Mouse (Mus musculus): ENCODE results near the gene Tmem179. TPM values are rescaled to one million over a fixed set of nuclear protein-coding genes. Genes with fewer than 3 reads are reported as not detected.
A peak's percentile ranks its signal among the peaks of the same experiment; 100 is the strongest.

Tmem179 gene
- total RNA-seq (2021) = 10 to 100 TPM in 1 of 2 experiments, 1 to 10 TPM in 1; 2.7 to 10.5 TPM
- 6.1 and 8.8 TPM in 2 replicates for polyA plus RNA-seq (2012; rRNA removed)
- long read RNA-seq, transcript Tmem179-201 (4 exons, 2,380 nt) = major isoform, 21 of 22 reads
- long read RNA-seq, partial matches to known transcripts = 0 of 22 reads
- long read RNA-seq, other reads (novel, unspliced or antisense) = 1 of 22 reads

DNA sequence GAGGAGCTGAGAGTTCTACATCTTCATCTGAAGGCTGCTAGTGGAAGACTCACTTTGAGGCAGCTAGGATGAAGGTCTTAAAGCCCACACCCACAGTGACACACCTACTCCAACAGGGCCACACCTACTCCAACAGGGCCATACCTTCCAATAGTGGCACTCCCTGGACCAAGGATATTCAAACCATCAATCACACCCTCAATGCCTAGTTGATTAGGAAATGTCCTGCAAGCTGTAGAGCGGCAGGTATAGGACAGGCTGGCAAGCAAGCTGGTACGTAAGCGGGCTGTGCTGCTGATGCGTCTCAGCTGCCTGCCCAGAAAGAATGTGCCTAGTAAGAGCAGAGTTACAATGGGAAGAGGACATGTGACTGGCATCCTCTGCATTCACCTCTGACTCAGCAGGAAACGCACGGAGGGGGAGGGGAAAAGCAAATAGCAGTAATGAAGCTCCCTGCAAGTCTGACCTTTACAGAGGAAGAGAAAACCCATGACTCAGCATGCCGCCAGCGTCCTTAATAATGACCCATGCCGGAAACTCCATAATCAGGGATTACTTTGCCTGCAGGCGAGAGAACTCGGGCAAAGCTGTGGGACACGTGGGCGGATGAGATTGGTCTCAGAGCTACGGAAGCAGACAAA, at the start of gene Tmem179:
TSS of gene Tmem179 (minus strand) at position 51 of the 641 bp plus-strand sequence.
- peak; percentile 93 for DNase-seq

DNA sequence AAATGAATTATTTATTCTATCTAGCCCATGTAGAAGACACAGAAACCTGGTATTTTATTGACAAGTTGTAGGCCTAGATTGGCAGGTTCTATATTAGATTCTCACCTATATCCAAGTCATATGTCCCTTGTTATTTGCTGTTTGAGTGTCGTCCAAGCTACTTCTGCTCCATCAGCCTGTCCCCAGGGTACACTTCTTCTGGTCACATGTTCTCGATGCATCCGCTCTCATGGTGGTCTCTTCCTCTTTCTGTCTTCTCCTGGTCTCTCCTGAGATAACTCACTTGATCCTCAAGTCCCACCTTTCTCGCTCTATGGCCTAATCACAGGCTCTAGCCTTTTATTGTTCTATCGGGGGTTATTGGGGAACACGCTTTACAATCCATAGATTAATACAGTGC, 46.5 kb upstream of the Tmem179 start:
- DNase-seq = no peak

DNA sequence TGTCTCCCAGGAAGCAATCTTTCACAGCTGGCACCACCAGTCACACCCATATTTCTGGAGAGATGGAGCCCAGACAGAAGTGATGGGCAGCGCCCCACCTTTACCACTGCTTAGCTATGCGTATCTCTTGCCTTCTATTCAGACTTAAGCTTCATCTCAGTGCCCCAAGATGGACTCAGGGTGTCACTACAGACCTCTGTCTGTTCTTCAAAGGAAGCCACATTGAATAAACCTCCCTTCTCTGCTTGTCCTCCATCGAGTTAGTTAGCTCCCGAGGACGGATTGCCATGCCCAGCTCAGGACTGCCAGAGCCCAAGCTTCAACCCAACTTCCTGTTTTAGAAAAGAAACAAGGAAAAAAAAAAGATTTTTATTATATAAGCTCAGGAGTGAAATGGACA, 45.9 kb upstream of the Tmem179 start:
- DNase-seq = no peak

DNA sequence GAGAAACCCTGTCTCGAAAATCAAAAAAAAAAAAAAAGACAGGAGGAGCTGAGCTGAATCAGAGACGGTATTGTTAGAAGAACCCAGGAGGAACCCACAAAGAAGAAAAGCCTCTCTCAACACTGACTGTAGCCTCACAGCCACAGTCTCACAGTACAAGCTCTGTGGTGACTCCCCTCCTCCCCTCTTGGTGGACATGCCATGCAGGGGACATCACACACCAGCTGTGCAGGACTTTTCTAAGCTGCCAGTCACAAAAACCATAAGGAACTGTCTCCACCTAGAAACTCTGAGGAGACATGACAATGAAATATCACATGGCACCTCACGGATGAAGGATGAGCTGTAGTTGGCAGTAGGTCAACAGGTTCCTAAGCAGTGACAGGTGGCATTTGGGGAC, 44.6 kb upstream of the Tmem179 start:
- no peak for DNase-seq

DNA sequence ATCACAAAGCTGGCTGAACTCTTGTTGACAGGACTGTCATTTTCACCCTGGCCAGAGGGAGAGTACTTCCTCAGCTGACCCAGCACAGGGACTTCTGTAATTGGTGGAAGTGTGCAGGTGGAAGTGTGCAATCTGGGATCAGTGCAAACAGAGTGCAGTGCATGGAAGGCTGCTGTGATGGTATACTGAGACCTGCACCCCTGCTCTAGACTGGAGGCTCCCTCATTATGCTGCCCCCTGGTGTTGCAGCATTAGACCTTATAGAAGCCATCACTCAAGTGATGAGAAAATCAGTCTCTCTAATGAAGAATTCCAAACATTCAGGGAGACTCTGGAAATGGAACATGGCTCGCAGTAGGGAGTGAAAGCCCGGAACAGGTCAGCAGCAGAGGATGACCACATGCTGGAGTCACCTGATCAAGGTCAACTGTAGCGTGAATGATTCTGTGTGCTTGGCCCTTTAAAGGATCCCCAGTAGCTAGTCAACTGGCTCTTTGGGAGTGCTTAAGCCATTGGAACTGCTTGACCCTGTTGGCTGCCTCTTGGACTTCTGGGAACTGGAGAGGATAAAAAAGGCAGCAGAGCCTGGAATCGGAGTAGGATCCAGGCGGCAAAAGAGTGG, 43.7 kb upstream of the Tmem179 start:
- no peak for DNase-seq

DNA sequence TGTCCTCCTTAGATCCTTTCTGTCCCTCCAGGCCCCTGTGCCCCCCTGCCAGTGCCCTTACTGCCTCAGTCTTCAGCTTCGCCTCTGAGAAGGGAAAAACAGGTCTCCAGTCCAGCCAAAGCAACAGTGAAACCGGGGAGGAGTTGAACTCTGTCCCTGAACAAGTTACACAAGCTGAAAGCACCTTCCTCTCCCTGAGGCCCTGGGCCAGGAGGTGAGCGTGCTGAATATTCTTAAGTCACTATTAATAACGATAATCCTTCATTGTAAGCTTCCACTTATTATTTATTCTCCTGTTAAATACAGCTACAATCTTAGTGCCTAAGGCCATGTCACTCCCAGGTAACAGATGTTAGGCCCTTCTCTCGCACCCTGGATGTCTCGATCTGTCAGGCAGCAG, 43.1 kb upstream of the Tmem179 start:
- DNase-seq = peak; percentile 41

DNA sequence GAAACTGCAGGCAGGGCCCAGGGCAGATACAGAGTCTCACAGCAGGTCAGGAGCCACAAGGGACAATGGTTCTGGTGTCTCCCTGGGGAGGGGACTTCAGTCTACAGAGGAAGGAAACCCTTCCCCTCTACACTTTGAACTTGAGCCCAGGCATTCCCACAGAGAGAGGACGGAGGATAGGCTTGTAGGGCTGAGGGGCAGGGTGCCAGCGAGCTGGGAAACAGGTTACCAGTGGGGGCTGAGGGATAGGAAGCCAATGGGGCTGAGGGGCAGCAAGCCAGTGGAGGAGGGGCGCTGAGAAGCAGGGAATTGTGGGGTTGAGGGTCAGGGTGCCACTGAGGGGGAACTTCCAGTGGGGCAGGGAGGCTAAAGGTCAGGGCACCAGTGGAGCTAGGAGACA, 42.7 kb upstream of the Tmem179 start:
- DNase-seq = peak; percentile 58

DNA sequence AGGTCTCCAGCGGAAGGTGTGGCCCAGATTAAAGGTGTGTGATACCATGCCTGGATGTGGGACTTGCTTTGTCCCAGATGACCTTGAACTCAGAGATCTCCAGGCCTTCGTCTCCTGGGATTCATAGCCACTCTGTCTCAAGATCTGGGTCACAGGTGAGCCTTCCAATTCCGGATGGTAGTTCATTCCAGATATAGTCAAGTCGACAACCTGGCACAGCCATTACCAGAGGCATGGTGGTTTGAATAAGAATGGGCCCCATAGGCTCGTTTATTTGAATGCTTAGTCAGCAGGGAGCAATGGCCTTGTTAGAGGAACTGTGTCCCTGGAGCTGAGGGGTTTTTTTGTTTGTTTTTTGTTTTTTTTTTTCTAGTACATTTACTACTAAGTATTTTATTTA, 40.7 kb upstream of the Tmem179 start:
- no peak for DNase-seq

DNA sequence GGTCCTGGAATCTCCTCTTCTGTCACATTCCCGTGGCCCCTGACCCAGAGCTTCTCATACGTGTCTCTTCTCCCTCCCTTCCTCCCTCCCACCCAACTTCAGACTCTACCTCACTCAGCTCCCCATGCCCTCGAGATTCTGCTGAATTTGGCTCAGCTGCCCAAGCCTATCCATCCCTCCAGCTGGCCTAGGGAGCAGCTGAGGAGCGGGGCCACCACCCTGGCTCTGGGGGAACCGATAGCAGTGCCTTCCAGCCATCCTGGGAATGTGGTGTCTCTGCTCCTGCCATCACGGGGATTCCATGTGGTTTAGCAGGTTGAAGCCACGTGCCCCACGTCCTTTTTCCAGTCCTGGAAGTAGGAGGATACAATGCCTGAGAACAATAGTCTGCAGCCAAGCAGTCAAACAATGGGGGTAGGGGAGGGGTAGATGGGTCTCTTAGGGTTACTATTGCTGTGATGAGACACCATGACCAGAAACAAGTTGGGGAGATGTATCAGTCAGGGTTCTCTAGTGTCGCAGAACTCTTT, 40.0 kb upstream of the Tmem179 start:
- no peak for DNase-seq

DNA sequence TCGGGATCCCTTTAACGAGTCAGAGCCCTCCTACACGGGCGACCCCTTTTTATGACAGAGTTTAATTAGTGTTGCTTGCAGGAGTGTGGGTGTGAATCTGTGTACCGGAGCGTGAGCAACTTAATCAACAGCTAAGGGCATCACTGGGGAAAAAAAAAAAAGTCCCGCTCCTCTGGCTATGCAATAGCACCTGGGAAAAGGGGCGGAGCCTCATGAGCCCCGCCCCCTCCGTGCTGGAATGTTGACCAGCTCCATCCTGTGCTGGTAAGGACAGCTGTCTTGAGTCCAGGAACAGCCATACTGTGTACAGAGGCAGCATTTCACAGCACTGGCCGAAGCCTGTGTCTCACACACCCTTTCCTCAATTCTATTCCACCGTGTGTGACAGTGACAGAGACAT, 38.4 kb upstream of the Tmem179 start:
- no peak for DNase-seq

DNA sequence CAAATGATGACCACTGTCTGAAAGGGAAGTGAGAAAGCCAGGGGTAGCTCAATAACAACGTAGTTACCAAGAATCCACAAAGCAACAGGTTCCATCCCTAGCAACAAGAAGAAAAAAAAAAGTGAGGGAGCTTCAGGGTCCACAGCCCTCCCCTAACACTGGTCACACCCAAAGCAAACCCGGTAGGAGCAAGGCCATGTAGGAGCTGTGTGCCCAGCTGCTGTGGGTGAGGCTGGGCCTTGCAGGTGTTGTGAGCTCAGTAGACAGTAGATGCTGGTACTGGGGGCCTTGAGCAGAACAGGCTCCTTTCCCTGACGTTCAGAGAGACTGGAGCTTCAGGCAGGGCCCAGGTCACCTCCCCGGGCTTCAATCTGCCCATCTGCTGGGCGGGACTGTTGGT, 36.0 kb upstream of the Tmem179 start:
- no peak for DNase-seq

DNA sequence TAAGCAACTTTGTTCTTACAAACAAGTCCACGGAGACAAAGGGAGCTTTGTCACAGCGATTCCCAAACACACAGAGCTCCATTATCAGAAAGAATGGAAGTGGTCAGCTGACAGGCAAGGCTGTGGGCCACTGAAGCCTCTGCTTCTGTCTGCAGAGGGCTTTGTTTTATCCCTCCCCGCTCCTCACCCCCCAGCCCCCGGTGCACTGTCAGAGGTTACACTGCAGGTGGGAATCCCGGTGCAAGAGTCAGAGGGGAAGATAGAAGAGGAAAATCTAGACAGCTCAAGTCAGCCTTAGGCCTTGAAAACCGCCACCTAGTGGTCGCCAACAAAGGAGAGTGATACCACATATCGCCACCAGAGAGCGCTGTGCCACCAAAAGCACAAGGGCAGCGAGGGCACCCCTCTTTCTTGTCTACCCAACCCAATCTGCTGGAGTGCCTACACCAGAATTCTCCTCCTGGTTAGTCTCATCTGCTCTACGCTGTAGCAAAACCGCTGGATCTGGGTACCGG, 35.4 kb upstream of the Tmem179 start:
- peak; percentile 85 for DNase-seq

DNA sequence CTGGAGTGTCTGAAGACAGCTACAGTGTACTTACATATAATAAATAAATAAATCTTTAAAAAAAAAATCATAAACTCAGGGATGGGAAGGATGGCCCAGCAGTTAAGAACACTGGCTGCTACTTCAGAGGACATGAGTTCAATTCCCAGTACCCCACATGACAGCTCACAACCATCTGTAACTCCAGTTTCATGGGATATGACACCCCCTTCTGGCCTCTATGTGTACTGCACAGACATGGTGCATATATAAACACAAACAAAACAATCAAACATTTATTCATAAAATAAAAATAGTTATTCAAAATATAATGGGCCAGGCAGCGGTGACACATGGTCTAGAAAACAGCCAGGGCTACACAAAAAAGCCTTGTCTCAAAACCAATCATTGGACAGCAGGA, 32.7 kb upstream of the Tmem179 start:
- no peak for DNase-seq

DNA sequence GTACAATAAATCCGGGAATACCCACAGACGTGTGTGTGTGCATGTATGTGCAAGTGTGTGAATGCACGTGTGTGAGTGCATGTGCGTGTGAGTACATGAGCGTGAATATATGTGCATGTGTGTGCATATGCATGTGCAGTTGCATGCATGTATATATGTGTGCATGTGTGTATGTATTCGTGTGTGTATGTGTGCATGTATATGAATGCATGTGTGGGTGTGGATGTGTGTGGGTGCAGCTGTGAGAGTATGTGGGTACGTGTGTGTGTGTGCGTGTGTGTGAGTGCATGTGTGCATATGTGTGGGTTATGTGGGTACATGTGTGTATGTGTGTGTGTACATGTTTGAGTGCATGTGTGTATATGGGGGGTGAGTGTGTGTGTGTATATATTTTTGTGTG, 29.6 kb upstream of the Tmem179 start:
- no peak for DNase-seq

DNA sequence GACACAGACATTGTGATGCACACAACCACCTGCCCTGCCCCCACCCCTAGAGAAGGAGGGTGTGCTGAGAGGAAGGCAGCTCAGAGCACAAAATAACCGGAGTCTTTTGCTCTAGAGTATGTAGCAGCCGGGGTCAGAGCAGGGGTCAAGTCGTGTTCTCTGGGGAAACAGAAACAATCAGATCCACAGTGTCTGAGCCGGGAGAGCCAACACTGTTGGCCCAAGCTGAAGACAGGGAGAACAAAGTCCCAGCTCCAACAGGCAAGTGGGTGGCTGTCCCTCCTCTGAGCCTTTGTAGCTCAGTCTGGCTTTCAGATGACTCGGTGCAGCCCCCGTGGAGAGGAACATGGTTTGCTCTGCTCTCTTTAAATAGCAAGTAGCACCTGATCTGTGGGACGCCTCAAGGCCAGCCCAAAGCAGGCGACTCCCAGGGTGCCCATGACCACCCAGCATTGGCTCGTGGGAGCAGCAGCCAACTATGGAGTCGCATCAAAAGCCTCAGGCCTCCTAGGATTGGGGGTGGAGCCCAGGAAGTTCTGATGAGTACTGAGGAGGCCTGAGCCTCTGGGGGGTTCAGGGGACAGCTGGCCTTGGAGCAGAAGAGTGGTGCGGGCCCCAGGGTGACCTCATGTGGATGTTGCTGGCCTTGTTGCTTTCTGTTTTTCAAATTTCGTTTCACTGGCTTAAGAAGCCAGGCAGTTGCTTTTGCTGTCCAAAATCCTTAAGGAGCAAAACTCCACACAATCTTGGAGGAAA, 28.6 kb upstream of the Tmem179 start:
- no peak for DNase-seq

DNA sequence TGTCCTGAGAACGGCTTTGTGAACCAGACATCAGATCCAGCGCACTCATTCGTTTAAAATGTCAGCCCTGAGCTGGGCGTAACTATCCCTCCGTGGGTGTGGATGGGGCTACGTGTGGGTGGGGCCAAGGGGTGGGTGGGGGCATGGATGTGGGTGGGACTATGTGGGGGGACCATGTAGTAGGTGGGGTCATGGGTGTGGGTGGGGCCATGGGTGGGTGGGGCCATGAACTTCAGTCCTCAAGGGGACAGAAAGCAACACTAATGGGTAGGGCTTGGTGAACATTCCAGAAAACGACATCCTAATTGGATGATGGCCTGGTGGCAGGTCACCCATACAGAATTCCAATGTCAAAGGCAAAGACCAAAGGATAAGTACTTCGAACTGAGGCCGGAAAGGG, 27.4 kb upstream of the Tmem179 start:
- no peak for DNase-seq

DNA sequence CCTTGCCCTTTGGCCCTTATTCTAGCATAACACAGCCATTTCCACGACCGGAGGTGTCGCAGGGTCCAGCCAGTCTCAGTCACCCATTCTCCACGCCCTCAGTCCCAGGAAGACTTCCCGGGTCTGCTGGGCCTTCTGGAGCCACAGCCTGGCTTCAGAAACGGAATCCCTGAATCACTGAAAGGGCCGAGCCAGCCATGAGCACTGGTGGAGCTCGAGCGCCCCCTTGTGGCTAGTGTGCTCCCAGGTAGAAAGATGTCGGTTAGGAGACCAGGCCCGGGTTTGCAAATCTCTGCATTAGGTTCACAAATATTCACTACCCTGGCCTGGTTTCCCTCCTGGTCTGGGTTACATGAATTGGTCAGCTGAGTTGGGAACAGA, 26.4 kb upstream of the Tmem179 start:
- DNase-seq = peak; percentile 88

DNA sequence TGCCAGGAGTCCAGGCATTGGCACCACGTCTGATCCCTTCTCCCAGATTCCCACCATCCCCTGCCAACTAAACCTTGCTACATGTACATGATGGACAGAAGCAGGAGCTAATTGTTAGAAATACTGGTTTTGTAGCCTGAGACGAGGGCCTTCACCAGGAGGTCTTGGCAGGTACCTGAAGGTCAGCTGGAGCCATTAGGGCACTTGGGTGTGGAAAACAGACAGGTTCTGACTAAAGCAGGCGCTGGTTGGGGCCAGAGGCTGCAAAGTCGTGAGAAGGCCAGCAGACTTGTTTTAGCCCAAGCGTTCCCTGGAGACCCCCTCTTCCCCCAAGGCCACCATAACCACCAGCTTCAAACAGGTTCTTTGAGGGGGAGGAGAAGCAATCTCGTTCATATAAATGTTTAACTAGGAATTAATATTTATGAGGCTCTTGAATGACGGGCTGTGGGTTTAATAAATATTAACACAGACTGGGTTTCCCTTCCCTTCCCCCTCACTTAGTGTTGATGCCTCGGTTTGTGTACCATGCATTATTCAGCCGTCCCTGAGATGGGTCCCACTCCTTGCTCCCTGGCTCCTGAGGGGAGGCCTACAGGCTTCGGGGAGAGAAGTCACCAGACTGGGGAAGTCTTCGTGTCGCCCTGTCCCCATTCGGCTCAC, 25.8 kb upstream of the Tmem179 start:
- no peak for DNase-seq

DNA sequence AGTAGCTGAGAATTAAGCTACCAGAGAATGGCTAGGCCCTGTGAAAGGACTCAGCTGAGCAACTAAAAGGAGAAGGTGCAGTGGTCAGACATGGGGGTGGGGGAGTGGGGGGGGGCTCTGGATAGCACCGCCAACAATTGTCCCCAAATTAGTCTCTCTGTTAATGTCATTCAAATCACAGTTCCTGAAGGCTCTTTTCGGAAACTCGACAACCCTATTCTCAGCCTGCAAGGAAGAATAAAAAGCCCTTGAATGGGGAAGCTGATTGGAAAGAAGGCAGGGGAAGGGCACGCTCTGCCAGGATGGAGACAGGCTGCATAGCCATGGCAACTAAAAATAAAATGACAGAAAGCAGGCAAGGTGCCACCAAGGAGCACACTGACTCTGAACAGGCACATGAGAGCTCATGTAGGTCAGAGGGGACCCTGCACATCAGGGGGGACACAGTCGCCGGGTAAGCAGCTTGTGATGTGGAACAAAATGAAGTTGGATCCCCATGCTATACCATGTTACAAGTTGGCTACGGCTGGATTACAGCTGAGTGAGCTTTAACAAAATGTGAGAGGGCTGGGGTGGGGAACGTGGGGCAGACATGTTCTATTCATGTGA, 25.0 kb upstream of the Tmem179 start:
- DNase-seq = no peak

DNA sequence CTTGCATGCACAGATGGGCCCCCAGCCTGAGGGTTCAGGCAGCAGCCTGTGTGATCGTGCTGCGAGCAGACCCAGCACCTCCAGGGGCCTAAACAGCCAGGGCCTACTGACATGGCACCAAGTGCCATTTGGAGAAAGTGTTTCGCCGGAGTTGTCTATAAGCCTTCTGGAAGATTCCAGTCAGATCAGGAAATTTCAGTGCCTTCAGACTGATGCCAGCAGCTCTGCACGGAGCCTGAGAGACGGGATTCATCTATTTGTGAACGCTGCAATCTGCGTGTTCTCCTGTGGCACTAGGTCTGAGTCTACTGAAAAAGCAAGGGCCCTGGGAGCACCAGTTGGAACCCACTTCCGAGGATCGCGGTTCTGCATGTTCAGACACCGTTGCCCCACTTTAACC, 23.8 kb upstream of the Tmem179 start:
- no peak for DNase-seq

DNA sequence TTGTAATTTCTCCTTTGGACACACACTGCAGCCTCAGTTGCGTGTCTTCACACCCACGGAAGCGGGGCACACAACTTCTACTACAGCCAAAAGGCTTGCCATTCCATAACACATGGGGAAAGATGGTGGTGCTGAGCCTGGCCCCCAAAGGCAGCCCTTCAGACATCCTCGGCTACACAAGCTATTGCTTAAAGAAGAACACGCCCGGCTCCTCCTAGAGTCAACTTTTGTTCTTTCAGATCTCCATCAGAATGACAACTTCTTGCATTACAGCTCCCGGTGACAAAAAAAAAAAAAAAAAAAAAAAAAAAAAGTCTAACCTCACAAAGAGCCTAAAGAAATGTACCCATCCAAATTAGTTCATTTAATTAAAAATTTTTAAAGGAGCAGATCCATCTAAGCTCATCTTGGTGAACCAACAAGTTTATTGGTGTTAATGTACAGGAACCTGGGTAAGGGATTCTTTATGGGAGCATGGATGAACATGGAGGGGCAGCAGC, 23.0 kb upstream of the Tmem179 start:
- DNase-seq = no peak

DNA sequence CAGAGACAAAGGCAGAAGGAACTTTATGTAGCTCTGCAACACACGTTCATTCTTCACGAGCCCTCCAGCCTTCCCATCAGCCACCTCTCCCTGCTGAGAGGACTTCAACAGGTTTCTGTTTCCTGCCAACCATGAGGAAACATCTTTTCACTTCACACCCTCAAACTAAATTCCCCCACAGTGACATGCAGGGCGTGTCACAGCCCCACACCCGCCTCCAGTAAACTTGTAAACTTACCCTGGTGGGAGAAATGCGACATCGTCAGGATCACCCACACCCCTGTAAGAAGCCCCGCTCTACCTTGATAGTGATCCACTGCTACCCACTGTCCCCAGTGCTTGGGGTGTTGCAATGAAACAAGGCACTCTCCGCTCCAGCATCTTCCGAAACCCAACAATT, 21.8 kb upstream of the Tmem179 start:
- no peak for DNase-seq

All from adrenal gland, adult 2 months (tissue).